Mouse (Mus musculus): ENCODE measurements around the gene Nav3. TPM values are rescaled to one million over a fixed set of nuclear protein-coding genes. Genes with fewer than 3 reads are reported as not detected.
"Not testable (repeated sequence)": the region's sequence is repeated elsewhere in the genome, so short reads cannot be mapped to it uniquely, and the experiment has no call there.

The Nav3 gene
- total RNA-seq, 4 experiments from 2014 or later: 78.0 to 87.9 (median 83.6) TPM

- DNase-seq (ENCODE audit: low spot score in 2 of 2): peak in 1 of 2 experiments; percentile 51
Observed at GRCm38 (mm10) chr10:110085156-110085555, 370.8 kb downstream of the Nav3 start.

- DNase-seq (ENCODE audit: low spot score in 2 of 2): no peak
Observed at GRCm38 (mm10) chr10:110076575-110076974, 379.4 kb downstream of the Nav3 start.

- DNase-seq (ENCODE audit: low spot score in 2 of 2): no peak
Observed at GRCm38 (mm10) chr10:110072355-110072754, 383.6 kb downstream of the Nav3 start.

- no peak for DNase-seq (ENCODE audit: low spot score in 2 of 2)
Observed at GRCm38 (mm10) chr10:110061166-110061565, 394.8 kb downstream of the Nav3 start.

- no peak for DNase-seq (ENCODE audit: low spot score in 2 of 2)
Observed at GRCm38 (mm10) chr10:110037547-110037946, 418.5 kb downstream of the Nav3 start.

- DNase-seq (ENCODE audit: low spot score in 2 of 2): no peak
Observed at GRCm38 (mm10) chr10:110034582-110035099, 421.4 kb downstream of the Nav3 start.

- not testable (repeated sequence) for DNase-seq (ENCODE audit: low spot score in 2 of 2)
Observed at GRCm38 (mm10) chr10:110024897-110025296, 431.1 kb downstream of the Nav3 start.

- no peak for DNase-seq (ENCODE audit: low spot score in 2 of 2)
Observed at GRCm38 (mm10) chr10:110022100-110022499, 433.9 kb downstream of the Nav3 start.

GRCm38 (mm10) chr10:110019266-110019866 lies 436.6 kb downstream of the Nav3 start:
- no peak for DNase-seq (ENCODE audit: low spot score in 2 of 2)

GRCm38 (mm10) chr10:110001328-110001727 lies 454.7 kb downstream of the Nav3 start:
- DNase-seq (ENCODE audit: low spot score in 2 of 2): not testable (repeated sequence)

GRCm38 (mm10) chr10:110000755-110001247 lies 455.2 kb downstream of the Nav3 start:
- no peak for DNase-seq (ENCODE audit: low spot score in 2 of 2)

- no peak for DNase-seq (ENCODE audit: low spot score in 2 of 2)
Observed at GRCm38 (mm10) chr10:109999904-110000303, 456.1 kb downstream of the Nav3 start.

GRCm38 (mm10) chr10:109994302-109994701 lies 461.7 kb downstream of the Nav3 start:
- DNase-seq (ENCODE audit: low spot score in 2 of 2): no peak

GRCm38 (mm10) chr10:109985824-109986485 lies 470.0 kb downstream of the Nav3 start:
- peak; percentile 32 to 48 for DNase-seq (ENCODE audit: low spot score in 2 of 2)

- no peak for DNase-seq (ENCODE audit: low spot score in 2 of 2)
Observed at GRCm38 (mm10) chr10:109976351-109976750, 479.7 kb downstream of the Nav3 start.

- DNase-seq (ENCODE audit: low spot score in 2 of 2): no peak
Observed at GRCm38 (mm10) chr10:109974177-109974576, 481.8 kb downstream of the Nav3 start.

- DNase-seq (ENCODE audit: low spot score in 2 of 2): no peak
Observed at GRCm38 (mm10) chr10:109973483-109973882, 482.5 kb downstream of the Nav3 start.

GRCm38 (mm10) chr10:109950296-109950695 lies 505.7 kb downstream of the Nav3 start:
- no peak for DNase-seq (ENCODE audit: low spot score in 2 of 2)

- no peak for DNase-seq (ENCODE audit: low spot score in 2 of 2)
Observed at GRCm38 (mm10) chr10:109929319-109929622, 526.7 kb downstream of the Nav3 start.

GRCm38 (mm10) chr10:109928547-109929318 lies 527.3 kb downstream of the Nav3 start:
- DNase-seq (ENCODE audit: low spot score in 2 of 2): no peak

- no peak for DNase-seq (ENCODE audit: low spot score in 2 of 2)
Observed at GRCm38 (mm10) chr10:109926149-109926548, 529.9 kb downstream of the Nav3 start.

GRCm38 (mm10) chr10:109924136-109924535 lies 531.9 kb downstream of the Nav3 start:
- DNase-seq (ENCODE audit: low spot score in 2 of 2): no peak

All from layer of hippocampus, adult 8-10 months (tissue).